Mouse (Mus musculus): Measurements from ENCODE around the gene Cux2. TPM values are rescaled to one million over a fixed set of nuclear protein-coding genes. Genes with fewer than 3 reads are reported as not detected.

Cux2 gene
- polyA plus RNA-seq, 1 experiment from 2014 or later = 16.9 TPM

- Histone ChIP-seq H3K36me3 (ENCODE audit: poor library complexity, severe bottlenecking) (no peaks in the 10 kb centered on the region), H3K4me1 (peaks cover 60% of the 10 kb centered on the region), H3K9ac (no peak overlapping the region), H3K27ac (no peak overlapping the region), H3K4me2 (no peak overlapping the region), H3K4me3 (no peak overlapping the region), H3K27me3 (0 out of 2 replicates have a peak, but pooled peaks cover 4% of the 10 kb centered on the region), H3K9me3 (replicated peaks) (no peaks in the 10 kb centered on the region)
- 93% methylated on average over 9 of the region's 9 CpGs for WGBS
- ATAC-seq = no peak
These were observed 91.4 kb downstream of the Cux2 start for GRCm38 (mm10) chr5:121958551-121958950.

GRCm38 (mm10) chr5:121955806-121956205 is 94.1 kb downstream of the Cux2 start:
- no peak overlapping the region for H3K9ac ChIP-seq
- H3K4me2 ChIP-seq = no peak overlapping the region
- WGBS = 75% methylated on average over 5 of the region's 5 CpGs
- no peak overlapping the region for H3K4me3 ChIP-seq
- H3K36me3 ChIP-seq (ENCODE audit: poor library complexity, severe bottlenecking) = no peaks in the 10 kb centered on the region
- 0 out of 2 replicates have a peak, but pooled peaks cover 4% of the 10 kb centered on the region for H3K27me3 ChIP-seq
- H3K9me3 ChIP-seq (replicated peaks) = no peaks in the 10 kb centered on the region
- H3K4me1 ChIP-seq = peaks cover 45% of the 10 kb centered on the region
- ATAC-seq = no peak
- no peak overlapping the region; the same call in 1 of the 2 replicates for H3K27ac ChIP-seq

- H3K4me3 ChIP-seq = no peak overlapping the region
- no peaks in the 10 kb centered on the region for H3K36me3 ChIP-seq (ENCODE audit: poor library complexity, severe bottlenecking)
- peaks cover 5% of the 10 kb centered on the region; the same call in 1 of the 2 replicates for H3K27me3 ChIP-seq
- no peak overlapping the region for H3K27ac ChIP-seq
- no peak for ATAC-seq
- peaks cover 41% of the 10 kb centered on the region for H3K4me1 ChIP-seq
- H3K4me2 ChIP-seq = no peak overlapping the region
- H3K9ac ChIP-seq = no peak overlapping the region
- no peaks in the 10 kb centered on the region for H3K9me3 ChIP-seq (replicated peaks)
- 72% methylated on average over 2 of the region's 2 CpGs for WGBS
These were observed 99.7 kb downstream of the Cux2 start for GRCm38 (mm10) chr5:121950175-121950574.

GRCm38 (mm10) chr5:121949050-121949443 is 100.9 kb downstream of the Cux2 start:
- peak overlapping the region; percentile 83 for H3K27ac ChIP-seq
- H3K4me3 ChIP-seq = 0 out of 2 replicates have a peak overlapping the region, but pooled peaks have one; percentile 32
- no peak; the same call in 1 of the 2 replicates for ATAC-seq
- 22% methylated on average over 8 of the region's 8 CpGs for WGBS
- H3K9me3 ChIP-seq (replicated peaks) = no peaks in the 10 kb centered on the region
- peaks cover 34% of the 10 kb centered on the region for H3K4me1 ChIP-seq
- no peak overlapping the region; the same call in 1 of the 2 replicates for H3K9ac ChIP-seq
- H3K4me2 ChIP-seq = peak overlapping the region; percentile 69
- peaks cover 5% of the 10 kb centered on the region; the same call in 1 of the 2 replicates for H3K27me3 ChIP-seq
- H3K36me3 ChIP-seq (ENCODE audit: poor library complexity, severe bottlenecking) = no peaks in the 10 kb centered on the region

DNA sequence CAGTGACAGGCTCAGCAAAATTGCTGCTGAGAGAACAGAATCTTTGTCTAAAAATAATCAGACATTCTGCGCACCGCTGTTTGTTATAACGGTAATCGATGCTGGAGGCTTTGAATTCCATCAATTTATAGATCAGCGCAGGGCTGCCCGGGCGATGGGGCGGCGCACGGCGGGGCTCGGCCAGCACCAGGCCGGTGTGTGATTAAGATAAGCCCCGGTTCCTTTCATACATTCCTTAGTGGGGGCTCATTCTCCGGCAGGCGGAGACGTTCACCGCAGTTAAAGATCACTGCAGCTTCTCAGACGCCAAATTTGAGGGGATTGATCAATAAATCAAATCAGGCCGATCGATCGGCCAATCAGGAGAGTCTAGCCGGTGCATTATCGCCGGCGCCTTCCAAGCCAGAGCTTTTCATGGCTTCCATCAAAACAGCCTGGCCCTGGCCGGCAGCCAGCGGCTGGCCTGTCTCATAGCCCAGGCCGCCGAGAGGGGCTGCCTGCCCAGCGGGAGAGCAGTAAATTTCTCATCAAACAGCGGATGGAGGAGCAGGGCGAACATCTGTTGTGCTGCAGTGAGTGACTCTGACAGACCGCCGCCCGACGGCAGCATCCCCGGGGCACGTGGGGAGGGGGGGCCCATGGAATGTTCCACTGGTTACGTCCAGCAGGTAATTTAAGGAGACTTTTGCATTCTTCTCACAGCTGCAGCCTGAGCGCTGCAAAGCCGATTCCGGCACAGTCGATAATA is 101.4 kb downstream of the Cux2 start:
- peak; percentile 84 for ATAC-seq
- H3K4me3 ChIP-seq = peak overlapping the region; percentile 32
- H3K9me3 ChIP-seq (replicated peaks) = no peaks in the 10 kb centered on the region
- peak overlapping the region; percentile 62 for H3K9ac ChIP-seq
- H3K36me3 ChIP-seq (ENCODE audit: poor library complexity, severe bottlenecking) = no peaks in the 10 kb centered on the region
- WGBS = 2% methylated on average over 44 of the region's 44 CpGs
- peaks cover 34% of the 10 kb centered on the region for H3K4me1 ChIP-seq
- H3K27ac ChIP-seq = peak overlapping the region; percentile 83
- peak overlapping the region; percentile 69 for H3K4me2 ChIP-seq
- peaks cover 5% of the 10 kb centered on the region; the same call in 1 of the 2 replicates for H3K27me3 ChIP-seq

GRCm38 (mm10) chr5:121946657-121947245 is 103.2 kb downstream of the Cux2 start:
- H3K27ac ChIP-seq = 0 out of 2 replicates have a peak overlapping the region, but pooled peaks have one; percentile 7
- no peak for ATAC-seq
- H3K4me2 ChIP-seq = no peak overlapping the region
- H3K27me3 ChIP-seq = peaks cover 5% of the 10 kb centered on the region; the same call in 1 of the 2 replicates
- H3K36me3 ChIP-seq (ENCODE audit: poor library complexity, severe bottlenecking) = no peaks in the 10 kb centered on the region
- H3K9me3 ChIP-seq (replicated peaks) = no peaks in the 10 kb centered on the region
- H3K9ac ChIP-seq = no peak overlapping the region
- WGBS = 84% methylated on average over 7 of the region's 7 CpGs
- H3K4me1 ChIP-seq = peaks cover 34% of the 10 kb centered on the region
- H3K4me3 ChIP-seq = no peak overlapping the region

DNA sequence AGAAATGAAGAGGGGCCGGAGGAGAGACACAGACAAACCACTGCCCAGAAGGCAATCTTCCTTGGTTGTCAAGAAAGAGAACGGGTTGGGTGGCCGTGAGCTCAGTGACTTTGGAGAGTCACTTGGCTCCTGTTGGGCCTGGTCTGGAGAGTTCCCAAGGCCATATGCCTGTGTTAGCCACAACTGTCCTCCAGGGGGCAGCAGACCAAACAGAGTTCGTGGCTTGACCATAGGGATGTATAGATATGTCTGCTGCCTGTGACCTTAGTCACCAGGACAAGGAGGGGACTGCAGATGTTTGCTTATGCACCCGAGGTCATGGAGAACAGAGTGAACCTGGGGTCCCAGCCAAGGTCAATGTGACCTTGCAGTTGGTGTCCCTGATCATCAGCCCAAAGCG is 104.1 kb downstream of the Cux2 start:
- WGBS = 51% methylated on average over 6 of the region's 6 CpGs
- no peak for ATAC-seq

GRCm38 (mm10) chr5:121944021-121944790 is 105.7 kb downstream of the Cux2 start:
- Histone ChIP-seq H3K27me3 (no peaks in the 10 kb centered on the region), H3K27ac (no peak overlapping the region; the same call in 1 of the 2 replicates), H3K9me3 (replicated peaks) (no peaks in the 10 kb centered on the region), H3K4me2 (no peak overlapping the region), H3K4me3 (no peak overlapping the region), H3K9ac (no peak overlapping the region), H3K36me3 (ENCODE audit: poor library complexity, severe bottlenecking) (no peaks in the 10 kb centered on the region), H3K4me1 (peaks cover 37% of the 10 kb centered on the region)
- ATAC-seq = no peak
- WGBS = 91% methylated on average over 16 of the region's 16 CpGs

More for the DNA sequence above, 104.1 kb downstream of the Cux2 start:
- no peak overlapping the region for H3K4me3 ChIP-seq
- no peak overlapping the region for H3K9ac ChIP-seq
- H3K36me3 ChIP-seq (ENCODE audit: poor library complexity, severe bottlenecking) = no peaks in the 10 kb centered on the region
- no peak overlapping the region for H3K27ac ChIP-seq
- H3K4me2 ChIP-seq = no peak overlapping the region
- no peaks in the 10 kb centered on the region for H3K9me3 ChIP-seq (replicated peaks)
- peaks cover 34% of the 10 kb centered on the region for H3K4me1 ChIP-seq
- H3K27me3 ChIP-seq = peaks cover 5% of the 10 kb centered on the region; the same call in 1 of the 2 replicates

DNA sequence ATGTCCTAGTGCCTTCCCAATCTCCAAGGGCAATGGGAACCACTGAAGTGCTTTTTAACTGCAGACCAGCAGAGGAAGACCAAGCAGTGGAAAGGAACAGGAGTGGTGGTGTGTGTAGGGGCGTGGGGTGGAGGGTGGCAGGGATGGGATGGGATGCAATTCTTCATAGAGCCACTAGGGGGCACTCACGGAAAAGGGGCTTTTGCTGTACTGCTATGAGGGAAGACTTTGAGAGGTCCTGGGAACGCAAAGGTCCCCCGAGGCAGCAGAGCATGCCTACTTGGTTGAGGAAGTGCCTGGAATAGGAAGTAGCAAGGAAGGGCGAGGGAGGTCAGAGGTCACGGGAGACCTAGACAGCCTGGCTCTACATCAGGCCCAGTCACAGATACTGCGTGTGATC is 106.4 kb downstream of the Cux2 start:
- H3K9me3 ChIP-seq (replicated peaks) = no peaks in the 10 kb centered on the region
- no peak overlapping the region for H3K4me2 ChIP-seq
- H3K4me1 ChIP-seq = peaks cover 37% of the 10 kb centered on the region
- H3K9ac ChIP-seq = no peak overlapping the region
- no peaks in the 10 kb centered on the region for H3K27me3 ChIP-seq
- no peak for ATAC-seq
- WGBS = 65% methylated on average over 7 of the region's 7 CpGs
- no peaks in the 10 kb centered on the region for H3K36me3 ChIP-seq (ENCODE audit: poor library complexity, severe bottlenecking)
- no peak overlapping the region for H3K27ac ChIP-seq
- H3K4me3 ChIP-seq = no peak overlapping the region

GRCm38 (mm10) chr5:121938065-121938849 is 111.6 kb downstream of the Cux2 start:
- H3K9me3 ChIP-seq (replicated peaks) = no peaks in the 10 kb centered on the region
- WGBS = 14% methylated on average over 18 of the region's 18 CpGs
- peaks cover 46% of the 10 kb centered on the region for H3K4me1 ChIP-seq
- H3K27ac ChIP-seq = peak overlapping the region; percentile 78
- no peaks in the 10 kb centered on the region for H3K27me3 ChIP-seq
- H3K9ac ChIP-seq = 0 out of 2 replicates have a peak overlapping the region, but pooled peaks have one; percentile 34
- H3K4me3 ChIP-seq = no peak overlapping the region
- H3K36me3 ChIP-seq (ENCODE audit: poor library complexity, severe bottlenecking) = no peaks in the 10 kb centered on the region
- H3K4me2 ChIP-seq = peak overlapping the region; percentile 28
- ATAC-seq = peak; percentile 87

- H3K9ac ChIP-seq = peak overlapping the region; percentile 30; the same call in 1 of the 2 replicates
- H3K36me3 ChIP-seq (ENCODE audit: poor library complexity, severe bottlenecking) = no peaks in the 10 kb centered on the region
- H3K4me2 ChIP-seq = no peak overlapping the region
- H3K4me3 ChIP-seq = no peak overlapping the region
- peaks cover 60% of the 10 kb centered on the region for H3K4me1 ChIP-seq
- 0 out of 2 replicates have a peak overlapping the region, but pooled peaks have one; percentile 14 for H3K27ac ChIP-seq
- whole genome bisulfite sequencing = 81% methylated on average over 9 of the region's 9 CpGs
- ATAC-seq = no peak
- no peaks in the 10 kb centered on the region for H3K9me3 ChIP-seq (replicated peaks)
- H3K27me3 ChIP-seq = peaks cover 8% of the 10 kb centered on the region; the same call in 1 of the 2 replicates
These were observed 119.6 kb downstream of the Cux2 start for GRCm38 (mm10) chr5:121930261-121930660.

Measured in forebrain, embryonic 13.5 days (tissue).